Mouse (Mus musculus) cerebellum, postnatal 4 days (tissue): Measurements from ENCODE around the gene Pga5.

Experiments used
- DNase-seq, 2 experiments: peaks; one replicate each; pipeline ENCODE4 v3.0.0; 2022; ENCODE audit warnings: low spot score in 2 of 2, mixed read lengths in 1 of 2

Pga5 gene

DNA sequence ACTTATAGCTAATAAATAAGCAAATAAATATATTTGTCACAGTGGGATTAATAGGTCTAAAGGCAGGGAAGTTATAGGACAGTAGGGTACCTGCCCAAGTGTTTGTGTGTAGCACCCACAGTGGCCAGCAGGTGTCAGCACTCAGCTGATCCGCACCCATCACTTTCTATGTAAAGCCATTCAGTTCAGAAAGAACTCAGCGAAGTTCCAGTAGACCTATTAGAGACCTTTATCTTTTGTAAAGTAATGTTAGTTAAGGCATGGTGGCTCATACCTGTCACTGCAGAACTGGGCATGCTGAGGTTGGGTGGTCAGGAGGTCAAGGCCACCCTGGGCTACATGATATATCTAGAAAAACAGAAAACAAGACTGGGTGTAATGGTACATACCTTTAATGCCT, 12.4 kb downstream of the Pga5 start:
- peak; percentile 63 to 76 for DNase-seq

GRCm38 (mm10) chr19:10665093-10665492, 12.8 kb downstream of the Pga5 start:
- DNase-seq = no peak

- DNase-seq = no peak
Observed at GRCm38 (mm10) chr19:10662665-10663064, 15.2 kb downstream of the Pga5 start.

DNA sequence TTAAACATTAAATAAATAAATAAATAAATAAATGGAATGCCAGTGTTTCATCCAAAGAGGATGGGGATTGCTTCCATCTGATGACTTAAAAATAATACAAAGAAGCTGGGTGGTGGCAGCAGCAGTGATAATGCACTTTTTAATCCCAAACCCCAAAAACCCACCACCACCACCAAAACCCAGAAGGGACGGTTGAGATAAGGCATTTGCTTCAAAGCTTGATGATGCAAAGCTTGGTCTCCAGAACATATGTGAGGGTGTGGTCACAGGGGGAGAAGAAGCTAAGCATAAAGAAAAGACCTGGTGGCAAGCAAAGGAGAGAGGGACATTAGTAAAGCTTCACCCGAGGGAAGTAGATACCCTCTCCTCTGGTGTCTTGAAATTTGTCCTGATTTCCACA, 16.0 kb downstream of the Pga5 start:
- DNase-seq = no peak

- DNase-seq = no peak
Observed at GRCm38 (mm10) chr19:10661373-10661772, 16.5 kb downstream of the Pga5 start.

- DNase-seq = no peak
Observed at GRCm38 (mm10) chr19:10658406-10658805, 19.5 kb downstream of the Pga5 start.

DNA sequence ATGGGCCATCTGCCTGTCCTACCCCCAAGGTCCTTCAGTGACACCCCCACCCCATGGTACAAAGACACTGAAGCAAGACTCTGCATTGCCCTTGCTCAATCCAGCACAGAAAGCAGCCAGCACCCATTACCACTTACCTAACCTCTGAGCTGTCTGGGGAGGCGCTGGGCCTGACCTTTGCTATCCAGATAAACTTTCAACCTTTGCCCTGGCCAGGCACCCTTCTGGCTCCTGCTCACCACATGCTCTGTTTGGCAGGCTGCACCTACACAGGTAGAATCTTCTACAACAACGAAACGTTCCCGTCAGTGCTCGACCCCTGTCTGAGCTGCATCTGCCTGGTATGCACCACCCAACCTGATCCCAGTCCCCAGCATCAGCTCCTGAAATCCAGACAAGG, 20.1 kb downstream of the Pga5 start:
- DNase-seq = no peak

DNA sequence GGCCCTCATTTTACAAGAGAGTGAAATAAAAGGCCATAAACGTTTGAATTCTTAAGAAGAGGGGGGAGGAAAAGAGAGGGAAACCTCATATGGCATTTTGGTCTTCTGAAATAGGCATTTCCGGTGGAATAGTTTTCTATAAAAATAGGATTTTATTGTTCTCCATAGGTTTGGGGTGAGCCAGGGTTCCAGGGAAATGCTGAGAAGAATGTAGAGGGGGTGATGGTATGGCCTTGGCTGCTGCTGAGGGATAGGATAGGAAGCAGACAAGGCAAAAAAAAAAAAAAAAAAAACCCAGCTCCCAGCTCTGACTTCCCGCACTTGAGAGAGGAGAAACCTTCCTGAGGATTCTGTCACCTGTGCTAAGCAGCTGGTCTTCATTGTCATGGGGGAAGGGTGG, 21.8 kb downstream of the Pga5 start:
- no peak for DNase-seq

- no peak for DNase-seq
Observed at GRCm38 (mm10) chr19:10648156-10648555, 29.7 kb downstream of the Pga5 start.

GRCm38 (mm10) chr19:10645616-10646015, 32.3 kb downstream of the Pga5 start:
- no peak for DNase-seq

- DNase-seq = no peak
Observed at GRCm38 (mm10) chr19:10640589-10641378, 37.1 kb downstream of the Pga5 start.

DNA sequence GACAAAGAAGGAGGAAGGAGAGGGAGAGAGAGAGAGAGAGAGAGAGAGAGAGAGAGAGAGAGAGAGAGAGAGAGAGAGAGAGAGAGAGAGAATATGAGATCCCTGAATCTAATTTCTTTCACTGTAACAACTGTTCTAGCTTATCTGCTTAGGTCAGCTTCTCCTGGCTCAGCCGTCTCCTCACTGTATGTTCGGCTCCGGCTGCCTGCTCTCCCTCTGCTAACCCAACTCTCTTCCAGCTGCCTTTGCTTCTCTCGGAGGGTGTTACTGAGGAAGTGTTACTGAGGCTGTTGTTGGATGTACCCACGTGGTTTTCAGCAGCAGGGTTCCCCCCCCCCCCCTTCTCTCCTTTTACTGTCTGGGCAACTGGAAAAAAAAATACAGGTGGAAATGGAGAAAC, 37.8 kb downstream of the Pga5 start:
- DNase-seq = no peak

DNA sequence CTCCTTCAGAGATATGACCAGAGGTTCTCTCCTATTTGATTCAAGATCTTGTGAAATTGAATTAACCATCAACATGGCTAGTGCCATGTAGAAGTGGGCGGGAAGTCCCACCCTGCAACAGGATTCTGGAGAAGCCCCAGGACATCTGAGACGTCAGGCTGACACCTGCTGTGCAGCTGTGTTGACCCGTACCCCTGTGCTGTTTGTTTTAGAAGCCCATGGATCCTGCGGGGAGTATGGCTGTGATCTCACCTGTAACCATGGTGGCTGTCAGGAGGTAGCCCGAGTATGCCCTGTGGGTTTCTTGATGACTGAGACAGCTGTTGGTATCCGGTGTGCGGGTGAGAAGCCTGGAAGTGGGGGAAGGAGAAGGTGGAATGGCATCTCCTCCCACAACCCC, 40.0 kb downstream of the Pga5 start:
- DNase-seq = no peak

DNA sequence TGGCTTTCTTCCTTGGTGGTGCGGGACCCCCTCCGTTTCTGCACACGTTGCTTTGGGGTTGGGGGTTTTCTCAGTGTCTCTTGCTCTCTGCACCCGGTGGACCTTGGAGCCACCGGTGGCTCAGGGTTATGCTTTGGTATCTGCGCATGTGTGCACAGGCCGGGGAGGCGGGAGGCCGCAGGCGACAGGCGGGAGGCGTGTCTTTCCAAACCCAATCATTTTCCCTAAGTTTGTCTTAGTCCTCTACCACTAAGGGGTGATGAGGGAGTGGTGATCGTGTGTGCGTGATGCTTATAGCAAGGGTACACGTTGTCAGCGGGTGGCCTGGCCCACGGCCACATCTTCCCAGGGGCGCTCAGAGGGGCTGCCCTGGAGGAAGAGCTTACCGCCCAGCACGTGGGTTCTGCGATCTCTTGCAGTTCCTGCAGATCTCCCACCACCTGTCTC, 43.0 kb downstream of the Pga5 start:
- DNase-seq = peak; percentile 32 to 43

- DNase-seq = peak in 1 of 2 experiments; percentile 46
Observed at GRCm38 (mm10) chr19:10634106-10634871, 43.6 kb downstream of the Pga5 start, which contains the start of gene Vwce. TSS of gene Vwce (plus strand) at chr19:10634213.
